Mouse (Mus musculus): ENCODE results near the gene Thrsp.
"Not testable (repeated sequence)": the region's sequence is repeated elsewhere in the genome, so short reads cannot be mapped to it uniquely, and the experiment has no call there.

Thrsp gene

DNA sequence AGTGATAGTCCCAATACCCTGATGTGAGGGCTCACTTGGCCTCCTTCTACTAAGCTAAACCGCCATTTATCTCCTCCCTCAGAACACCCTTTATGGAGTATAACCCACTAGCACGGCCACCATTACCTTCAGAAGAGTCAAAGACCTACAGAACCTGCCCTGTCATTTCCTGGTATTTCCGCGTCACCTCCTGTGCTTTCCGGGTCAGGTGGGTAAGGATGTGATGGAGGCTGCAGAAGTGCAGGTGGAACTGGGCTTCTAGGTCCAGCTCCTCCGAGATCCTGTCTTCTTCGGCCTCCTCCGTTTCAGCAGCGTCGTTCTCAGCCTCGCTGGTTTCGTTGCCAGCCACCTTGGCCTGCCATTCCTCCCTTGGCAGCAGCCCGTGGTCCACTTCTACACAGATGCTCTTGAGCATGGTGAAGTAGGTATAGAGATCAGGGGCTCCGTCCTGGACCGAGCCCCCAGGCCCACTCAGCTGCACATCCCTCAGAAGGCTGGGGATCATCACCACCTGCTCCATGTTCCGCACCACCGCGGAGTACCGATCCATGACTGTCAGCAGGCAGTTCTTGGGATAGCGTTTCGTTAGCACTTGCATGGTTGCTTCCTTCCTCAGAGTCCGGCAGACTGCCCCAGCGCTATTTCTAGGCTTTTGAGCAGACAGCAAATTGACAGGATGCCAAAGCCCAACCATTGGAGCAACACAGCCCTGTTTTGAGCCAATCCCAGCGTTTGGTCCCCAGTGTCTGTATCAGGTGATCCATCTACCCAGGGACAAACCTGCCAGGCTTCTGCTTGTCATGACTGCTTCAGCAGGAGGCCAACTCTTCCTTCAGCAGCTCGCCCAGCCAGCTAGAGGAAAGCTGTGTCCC is at the start of gene Thrsp:
TSS of gene Thrsp (minus strand) at position 825 of the 872 bp plus-strand sequence.
- no peak for DNase-seq (ENCODE audit: low spot score in 2 of 2)

DNA sequence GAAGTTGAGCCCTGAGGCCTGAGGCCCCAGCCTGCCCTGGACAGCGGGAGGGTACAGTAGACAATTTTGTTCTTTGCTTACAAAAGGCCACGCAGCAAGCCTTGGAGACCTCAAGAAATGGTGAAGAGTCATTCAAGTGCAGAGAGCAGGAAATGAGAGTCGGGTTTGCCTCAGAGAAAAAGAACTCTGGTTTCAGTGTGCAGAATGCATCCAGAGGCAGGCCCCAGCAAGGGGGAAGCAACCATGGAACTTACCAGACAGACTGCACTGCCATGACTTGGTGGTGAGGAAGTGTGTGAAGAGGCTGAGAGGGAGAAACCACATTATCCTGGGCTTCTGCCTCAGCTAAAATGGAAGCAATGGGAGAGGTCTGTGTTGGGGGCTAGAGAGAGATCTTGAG is 38.0 kb upstream of the Thrsp start:
- DNase-seq (ENCODE audit: low spot score in 2 of 2): no peak

DNA sequence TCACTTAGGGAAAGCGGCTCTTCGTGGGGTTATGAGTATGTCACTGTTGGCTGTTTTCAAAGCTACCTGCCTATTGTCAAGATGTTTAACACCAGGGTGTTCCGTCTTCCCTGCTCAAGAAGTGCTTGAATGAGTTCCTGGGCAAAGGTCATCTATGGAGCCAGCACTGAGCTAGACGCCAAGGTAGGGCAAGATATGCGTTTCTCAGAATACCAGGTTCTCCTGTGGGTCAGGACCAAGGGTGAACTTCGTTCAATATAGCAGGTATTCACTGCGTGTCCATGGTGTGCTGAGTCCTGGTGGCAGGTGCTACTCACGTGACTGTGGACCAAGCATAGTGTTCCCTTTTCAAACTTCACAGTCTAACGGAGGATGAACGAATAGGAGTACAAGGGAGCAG is 37.3 kb upstream of the Thrsp start:
- no peak for DNase-seq (ENCODE audit: low spot score in 2 of 2)

DNA sequence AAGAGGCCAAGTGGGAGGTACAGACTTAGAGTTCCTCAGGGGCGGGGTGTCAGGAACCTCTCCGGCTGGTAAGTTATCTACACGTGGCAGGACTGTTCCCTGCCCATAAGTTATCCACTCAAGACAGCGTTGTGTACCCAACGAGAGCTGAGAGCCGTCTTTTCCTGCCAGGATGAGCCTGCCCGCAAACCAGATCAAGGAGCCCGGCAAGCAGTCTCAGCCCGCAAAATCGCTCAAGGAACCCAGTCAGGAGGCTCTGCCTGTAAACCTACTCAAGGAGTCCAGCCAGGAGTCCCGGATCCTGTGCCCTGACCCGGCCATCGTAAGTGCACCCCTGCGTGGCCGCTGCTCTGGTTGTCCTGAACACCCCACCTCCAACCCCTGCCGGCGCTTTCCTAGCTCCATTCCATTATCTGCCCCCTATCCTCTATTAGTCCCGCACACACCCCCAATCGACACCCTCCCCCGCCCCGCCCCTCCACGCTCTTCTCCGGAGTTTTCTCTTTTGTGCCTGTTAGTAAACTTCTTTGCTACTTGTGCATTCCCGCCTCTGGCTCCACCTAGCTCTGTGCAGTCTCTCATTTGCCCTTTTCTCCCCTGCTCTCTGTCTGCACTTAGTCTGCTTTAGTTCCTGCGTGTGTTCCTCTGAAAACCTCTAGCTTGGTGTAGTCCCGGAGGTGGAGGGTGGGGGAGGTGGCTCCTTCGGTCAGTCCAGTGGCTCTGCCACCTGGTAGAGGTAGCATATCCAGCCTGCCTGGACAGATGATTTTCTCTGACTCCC is 35.8 kb upstream of the Thrsp start:
- DNase-seq (ENCODE audit: low spot score in 2 of 2): peak; percentile 46 to 60

DNA sequence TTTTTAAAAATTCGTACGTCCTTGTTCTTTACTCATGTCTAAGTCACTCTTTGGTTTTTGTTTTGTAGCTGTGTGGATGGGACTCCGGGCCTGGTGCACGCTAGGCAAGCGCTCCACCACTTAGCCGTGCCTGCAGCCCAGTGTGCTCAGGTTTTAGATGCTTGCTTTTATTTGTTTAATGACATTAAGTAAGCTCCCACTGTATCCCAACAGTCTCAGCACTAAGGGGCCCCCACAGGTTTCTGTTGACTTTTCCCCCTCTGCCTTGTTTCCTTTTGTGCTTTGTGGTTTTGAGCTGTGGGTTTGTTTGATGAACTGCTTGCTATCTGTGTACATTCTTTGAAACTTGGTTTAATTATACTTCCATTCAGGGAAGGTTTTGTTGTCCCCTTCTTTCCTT is 34.7 kb upstream of the Thrsp start:
- DNase-seq (ENCODE audit: low spot score in 2 of 2): no peak

DNA sequence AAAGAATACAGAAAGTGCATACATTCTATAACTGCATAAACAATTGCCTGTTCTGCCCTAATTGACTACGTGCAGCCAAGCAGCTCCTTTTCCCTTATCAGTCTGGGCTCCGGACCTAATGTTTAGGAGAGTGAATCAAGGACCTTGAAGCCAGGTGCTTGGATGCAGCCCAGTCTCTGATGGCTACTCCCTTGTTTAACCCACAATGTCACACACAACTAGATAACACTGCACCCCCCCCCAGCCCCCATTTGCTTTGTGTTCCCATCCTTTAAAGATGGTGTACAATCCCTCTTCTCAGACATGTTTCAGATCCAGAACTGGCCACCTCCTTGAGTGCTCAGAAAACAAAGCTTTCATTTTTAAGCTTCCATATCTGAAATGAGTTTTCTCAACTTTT is 33.5 kb upstream of the Thrsp start, which contains the start of gene Kctd14:
TSS of gene Kctd14 (plus strand) at position 301 of the 400 bp plus-strand sequence.
- DNase-seq (ENCODE audit: low spot score in 2 of 2): not testable (repeated sequence)

DNA sequence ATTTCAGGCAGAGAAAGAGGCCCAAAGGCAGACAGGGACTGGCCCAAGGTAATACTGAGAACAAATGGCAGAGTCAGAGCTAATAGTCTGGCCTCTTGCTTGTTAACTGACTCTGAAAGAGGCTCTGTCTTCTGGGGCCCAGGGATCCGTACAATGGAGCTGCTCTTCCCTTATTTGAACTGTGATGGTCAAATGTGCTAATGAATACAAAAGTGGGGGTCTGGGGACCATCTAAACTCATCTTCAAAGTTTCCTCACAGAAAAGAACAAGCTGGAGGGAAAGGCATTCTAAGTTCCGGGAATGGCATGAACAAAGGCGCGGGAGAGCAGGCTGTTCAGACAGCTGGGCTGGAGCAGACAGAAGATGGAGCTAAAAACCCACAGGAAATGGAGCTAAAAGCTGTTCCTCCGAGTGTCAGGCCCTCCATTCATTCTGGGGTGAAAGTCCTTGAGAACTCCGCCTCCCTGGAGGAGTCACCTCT is 29.6 kb upstream of the Thrsp start:
- no peak for DNase-seq (ENCODE audit: low spot score in 2 of 2)

DNA sequence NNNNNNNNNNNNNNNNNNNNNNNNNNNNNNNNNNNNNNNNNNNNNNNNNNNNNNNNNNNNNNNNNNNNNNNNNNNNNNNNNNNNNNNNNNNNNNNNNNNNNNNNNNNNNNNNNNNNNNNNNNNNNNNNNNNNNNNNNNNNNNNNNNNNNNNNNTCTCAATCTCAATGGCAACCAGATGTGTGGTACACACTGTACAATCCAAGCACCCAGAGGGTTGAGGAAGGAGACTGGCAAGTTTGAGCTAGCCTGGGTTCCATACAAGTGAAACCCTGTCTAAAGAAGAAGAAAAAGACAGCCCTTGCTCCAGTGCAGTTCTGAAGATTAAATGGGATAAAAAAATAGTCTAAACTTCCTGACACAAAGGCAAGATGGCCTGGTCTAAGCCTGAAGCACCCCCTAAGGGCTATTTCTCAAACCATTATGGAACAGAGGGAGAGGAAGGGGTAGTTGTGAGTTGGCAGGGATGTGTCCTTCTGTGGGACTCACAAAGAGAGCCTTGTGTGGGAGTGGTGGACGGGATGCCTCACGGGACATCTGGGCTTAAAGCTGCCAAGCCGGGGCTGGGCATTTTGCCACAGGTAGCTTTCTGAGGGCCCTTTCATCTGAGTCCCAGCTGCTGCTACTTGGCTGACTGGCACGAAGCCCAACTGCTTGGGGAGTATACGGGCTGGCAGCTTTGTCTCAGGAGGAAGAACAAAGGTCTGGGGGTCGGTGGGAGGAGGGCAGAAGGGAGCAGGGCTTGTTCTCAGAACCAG is 28.8 kb upstream of the Thrsp start:
- no peak for DNase-seq (ENCODE audit: low spot score in 2 of 2)

DNA sequence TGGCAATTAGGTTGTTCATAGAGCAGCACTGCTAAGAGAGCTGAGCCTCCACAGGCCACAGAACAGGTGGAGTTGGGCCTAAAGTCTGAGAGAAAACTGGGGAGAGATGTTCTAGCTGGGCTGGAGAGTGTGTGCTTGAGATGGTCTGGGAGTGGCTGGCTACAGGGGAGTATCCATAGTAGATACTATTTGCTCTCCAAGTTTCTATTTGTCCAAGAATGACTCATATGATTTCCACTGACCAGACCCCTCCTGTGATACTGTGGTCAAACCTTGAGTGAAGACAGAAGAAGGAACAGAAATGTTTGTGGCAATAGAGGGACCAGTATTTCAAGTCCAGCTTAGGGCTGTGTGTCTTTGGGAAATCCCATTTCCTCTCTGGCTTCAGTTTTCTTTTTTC is 21.5 kb upstream of the Thrsp start:
- DNase-seq (ENCODE audit: low spot score in 2 of 2): no peak

DNA sequence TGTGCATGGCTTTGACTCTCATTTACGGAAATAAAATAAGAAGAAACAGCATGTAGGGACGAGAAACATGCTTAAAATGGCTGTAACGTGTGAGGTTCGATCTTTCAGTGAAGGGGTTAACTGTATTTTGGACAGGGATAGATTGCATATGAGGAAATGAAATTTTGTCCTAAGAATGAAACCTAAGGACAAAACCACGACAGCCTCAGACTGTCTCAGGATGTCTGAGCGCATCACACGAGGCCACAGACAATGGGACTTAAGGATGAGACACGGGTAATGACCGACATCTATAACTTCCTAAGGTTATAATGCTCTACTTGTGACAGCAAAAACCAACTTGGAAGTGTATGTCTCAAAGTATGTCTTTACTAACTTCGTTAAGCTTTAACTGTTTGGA is 17.0 kb upstream of the Thrsp start:
- no peak for DNase-seq (ENCODE audit: low spot score in 2 of 2)

DNA sequence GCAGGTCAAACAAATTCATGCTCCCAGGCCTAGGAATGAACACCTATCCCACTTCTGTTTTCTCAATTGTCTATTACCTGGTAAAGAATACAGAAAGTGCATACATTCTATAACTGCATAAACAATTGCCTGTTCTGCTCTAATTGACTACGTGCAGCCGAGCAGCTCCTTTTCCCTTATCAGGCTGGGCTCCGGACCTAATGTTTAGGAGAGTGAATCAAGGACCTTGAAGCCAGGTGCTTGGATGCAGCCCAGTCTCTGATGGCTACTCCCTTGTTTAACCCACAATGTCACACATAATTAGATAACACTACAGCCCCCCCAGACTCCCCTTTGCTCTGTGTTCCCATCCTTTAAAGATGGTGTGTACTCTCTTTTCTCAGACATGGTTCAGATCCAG is 16.0 kb upstream of the Thrsp start:
- DNase-seq (ENCODE audit: low spot score in 2 of 2): not testable (repeated sequence)

DNA sequence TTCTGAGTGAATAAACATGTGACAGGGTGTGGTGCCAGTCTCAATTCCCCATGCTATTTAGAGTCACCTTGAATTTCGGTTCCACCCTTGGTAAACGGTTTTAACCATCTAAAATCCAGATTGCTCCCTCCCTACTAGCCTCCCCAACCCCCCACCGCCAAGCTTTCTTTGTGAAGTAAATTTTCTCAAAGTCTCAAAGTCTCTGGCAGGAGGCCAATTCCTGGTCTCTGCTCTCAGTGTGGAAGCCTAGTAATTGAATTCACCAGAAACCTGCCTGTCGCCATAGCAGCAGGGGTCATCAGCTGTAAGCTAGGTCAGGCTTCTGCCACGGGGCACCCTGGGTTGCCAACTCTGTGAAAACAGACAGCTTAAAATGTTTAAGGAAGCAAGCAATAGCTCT is 12.2 kb upstream of the Thrsp start:
- peak in 1 of 2 experiments; percentile 29 for DNase-seq (ENCODE audit: low spot score in 2 of 2)

DNA sequence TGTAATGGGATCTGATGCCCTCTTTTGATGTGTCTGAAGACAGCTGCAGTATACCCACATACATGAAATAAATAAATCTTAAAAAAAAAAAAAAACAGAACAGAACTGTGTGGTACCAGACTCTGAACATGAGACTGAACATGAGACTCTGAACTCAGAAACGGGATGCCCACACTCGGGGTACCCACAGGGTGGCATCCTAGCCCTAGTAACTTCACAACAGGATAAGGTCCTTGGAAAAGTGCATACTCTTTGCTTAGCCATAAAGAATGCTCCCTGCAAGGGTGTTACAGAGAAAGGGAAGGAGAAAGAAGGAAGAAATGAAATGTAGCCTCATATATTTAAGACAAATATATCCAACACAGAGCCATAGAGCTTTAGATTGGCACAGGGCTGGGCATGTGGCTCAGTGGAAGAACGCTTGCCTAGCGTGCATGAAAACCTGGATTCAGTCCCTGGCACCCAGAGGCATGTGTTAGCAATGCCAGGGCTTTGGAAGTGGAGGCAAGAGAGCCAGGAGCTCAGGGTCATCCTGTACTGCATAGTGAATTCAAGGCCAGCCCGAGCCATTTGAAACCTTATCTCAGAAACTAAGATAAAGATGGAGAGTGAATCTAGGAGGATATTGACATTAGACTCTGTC is 10.4 kb upstream of the Thrsp start:
- DNase-seq (ENCODE audit: low spot score in 2 of 2): no peak

DNA sequence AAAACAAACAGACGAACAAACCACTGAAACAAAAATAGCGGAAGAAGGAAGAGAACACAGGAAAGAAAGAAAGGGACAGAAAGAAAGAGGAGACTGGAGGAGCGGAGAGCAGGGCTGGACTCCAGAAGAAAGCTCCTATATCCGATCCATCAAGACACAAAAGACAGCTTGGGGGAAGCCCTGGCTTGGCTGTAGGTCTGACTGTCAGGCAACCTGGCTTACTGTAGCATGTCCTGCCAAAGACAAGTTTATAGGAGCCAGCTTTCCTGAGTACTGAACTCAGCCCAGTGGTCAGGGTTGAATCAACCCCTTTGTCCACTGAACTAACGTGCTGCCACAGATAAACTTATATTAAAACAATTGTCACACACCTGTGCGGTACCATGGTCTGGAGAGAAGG is 9.8 kb upstream of the Thrsp start:
- no peak for DNase-seq (ENCODE audit: low spot score in 2 of 2)

DNA sequence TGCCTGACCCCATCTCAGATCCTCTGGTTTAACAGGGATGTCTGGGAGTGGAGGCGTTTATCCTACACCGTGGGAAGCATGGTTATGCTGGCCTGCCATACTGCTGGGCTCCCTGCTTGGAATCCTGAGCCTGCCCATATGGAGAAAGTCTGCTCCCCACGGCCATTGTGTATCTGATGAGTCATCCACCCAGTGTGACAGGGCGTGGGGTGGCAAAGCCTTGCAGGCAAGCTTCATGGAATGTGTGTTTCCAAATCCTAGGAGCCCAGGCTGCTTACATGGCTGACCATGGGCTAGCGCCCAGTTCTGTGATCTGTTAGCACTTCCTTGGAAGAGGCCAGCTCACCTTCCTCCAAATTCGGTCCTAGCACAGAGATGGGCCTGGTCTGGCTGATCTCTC is 9.0 kb upstream of the Thrsp start:
- no peak for DNase-seq (ENCODE audit: low spot score in 2 of 2)

DNA sequence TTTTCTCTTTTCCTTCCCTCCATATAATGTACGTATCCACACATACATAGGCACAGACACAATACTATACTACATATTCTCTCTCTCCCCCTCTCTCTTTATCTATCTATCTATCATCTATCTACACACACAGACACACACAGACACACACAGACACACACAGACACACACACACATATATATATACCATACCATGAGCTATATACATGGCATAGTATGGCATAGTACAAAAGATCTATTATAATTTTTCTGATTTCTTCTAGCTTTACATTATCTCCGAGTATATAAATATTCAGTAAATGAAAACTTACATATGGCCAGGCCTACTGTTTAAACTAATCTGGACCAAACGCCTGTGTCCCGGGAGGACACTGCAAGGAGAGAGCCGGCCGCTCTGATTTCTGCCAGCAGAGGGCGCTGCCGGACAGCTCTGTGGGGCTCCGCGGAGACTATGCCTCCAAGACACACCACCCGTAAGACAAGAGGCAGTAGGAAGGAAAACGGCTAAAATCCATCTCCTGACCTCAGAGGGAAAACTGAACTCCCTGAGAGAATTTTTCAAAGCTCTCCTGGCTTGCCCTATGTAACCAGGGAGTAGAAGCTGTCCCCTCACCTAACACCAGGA is 7.2 kb upstream of the Thrsp start:
- DNase-seq (ENCODE audit: low spot score in 2 of 2): peak; percentile 77 to 90

DNA sequence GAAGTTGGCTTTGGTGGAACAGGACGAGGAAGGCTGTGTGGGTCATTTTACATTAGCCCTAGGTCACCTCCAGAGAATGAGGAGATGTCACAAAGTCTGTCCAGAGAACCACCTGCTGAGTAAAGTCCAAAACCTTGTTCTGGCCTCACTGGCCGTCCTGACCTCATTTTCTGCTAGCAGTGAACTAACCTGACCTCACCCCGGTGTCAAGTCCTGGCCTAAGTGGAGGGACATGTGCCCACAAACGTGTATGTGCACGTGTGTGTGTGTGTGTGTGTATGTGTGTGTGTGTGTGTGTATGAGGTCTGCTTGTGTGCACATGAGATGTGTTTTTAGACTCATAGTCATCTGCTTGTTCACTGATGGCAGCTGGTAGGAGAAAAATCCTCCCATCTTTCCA is 6.2 kb upstream of the Thrsp start:
- no peak for DNase-seq (ENCODE audit: low spot score in 2 of 2)

DNA sequence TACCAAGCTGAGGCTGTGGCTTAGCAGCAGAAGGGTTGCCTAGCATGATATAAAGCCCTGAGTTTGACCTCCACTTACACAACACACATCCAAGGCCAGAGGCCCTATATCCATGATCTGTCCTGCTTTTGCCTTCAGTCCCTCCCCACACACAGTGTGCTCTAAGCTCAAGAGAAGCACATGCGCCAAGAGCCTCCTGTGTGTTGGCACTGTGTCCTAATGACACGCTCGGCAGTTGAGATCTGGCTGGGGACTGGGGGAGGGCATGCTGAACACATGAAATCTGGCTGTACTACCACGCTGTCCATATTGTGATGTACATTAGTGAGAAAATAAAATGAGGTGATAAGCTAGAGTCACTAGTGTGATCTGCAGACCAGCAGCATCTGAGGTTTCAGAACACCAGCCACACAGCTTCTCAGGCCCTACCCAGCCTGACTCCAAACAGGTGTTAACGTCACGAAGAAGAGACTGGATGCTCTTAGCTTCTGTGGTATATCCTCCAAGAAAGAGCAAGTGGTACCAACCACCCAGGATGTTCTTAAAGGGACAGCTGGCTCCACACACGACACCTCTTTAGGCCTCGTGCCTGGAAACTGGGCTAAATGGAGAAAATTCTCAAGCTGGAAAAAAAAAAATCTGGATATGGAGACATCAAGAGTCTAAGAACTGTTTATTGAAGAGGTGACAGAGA is 3.6 kb upstream of the Thrsp start:
- DNase-seq (ENCODE audit: low spot score in 2 of 2): no peak

DNA sequence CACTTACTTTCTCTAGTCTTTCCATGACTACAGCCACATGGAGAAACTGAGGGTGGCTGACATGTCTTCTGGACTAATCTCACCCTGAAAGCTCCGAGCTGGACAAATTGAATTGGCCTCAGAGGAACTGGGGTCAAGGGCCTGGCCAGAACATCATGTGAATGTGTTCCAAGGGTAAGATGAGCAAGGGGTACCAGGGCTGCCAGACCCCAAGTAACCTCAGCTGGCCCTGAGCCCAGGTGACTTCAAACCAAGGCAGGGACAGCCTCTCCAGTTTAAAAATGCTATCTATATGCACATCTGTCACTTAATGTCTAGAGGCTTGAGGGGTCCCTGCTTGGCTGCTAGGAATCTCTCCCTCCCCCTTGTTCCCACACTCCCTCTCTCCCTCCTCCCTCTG is 2.9 kb upstream of the Thrsp start:
- DNase-seq (ENCODE audit: low spot score in 2 of 2): no peak

DNA sequence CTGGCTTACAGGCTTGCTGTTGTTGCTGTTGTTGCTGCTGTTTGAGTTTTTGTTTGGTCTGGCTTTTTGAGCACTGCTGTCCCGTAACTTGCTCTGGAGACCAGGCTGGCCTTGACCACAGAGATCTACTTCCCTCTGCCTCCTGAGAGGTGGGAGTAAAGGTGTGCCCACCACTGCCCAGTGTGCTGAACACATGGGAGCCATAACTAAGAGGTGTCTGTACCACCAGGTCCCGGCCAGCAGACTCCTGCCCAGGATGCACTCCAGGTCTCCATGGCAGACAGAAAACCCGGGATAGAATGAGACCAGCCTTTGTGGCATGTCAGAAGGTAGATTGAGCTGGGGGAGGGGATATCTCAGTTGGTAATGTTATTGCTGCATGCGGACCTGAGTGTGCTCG is 1.6 kb upstream of the Thrsp start:
- DNase-seq (ENCODE audit: low spot score in 2 of 2): no peak

DNA sequence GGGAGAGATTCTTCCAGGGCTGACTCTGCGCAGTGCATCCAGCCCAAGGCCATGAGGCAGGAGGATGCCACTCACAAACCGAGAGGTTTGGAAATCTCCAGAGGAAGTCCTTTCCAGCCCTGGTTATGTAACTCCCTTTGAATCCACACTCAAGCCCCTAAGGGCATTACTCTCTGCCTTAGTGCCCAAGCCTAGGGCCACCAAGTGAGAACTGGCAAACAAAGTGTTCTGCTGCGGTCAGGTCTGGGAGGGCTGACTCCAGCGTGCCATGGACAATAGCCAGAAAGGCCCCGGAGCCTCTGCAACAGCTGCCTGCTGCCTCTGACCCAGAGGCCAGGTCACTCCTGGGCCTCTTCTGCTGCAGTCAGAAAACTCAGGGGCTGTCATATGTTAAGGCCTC is 1.2 kb upstream of the Thrsp start:
- DNase-seq (ENCODE audit: low spot score in 2 of 2): no peak

Data from spleen, postnatal 14 days (tissue).